In genomic region chr5:54258087-54258733, GRCm38 (mm10) we compare ENCODE assay signal across 8 mouse cellular contexts.
DNase-seq lines count a peak whose midpoint lies in the region; ATAC-seq and TF ChIP-seq lines count a peak whose summit lies in the region.

No protein-coding gene starts in this region.

- DNase-seq in forebrain, embryonic 11.5 days (ENCODE audit: low spot score) = no peak
- DNase-seq in forebrain, embryonic 10.5 days (ENCODE audit: extremely low spot score, low spot score) = no peak
- peak; percentile 53 for DNase-seq in ES-CJ7 (ENCODE audit: low read depth, low spot score)
- DNase-seq in embryonic facial prominence, embryonic 11.5 days (ENCODE audit: low spot score) = peak; percentile 71
- peak; percentile 43 for DNase-seq in left cerebral cortex, postnatal 4 days
- DNase-seq in retina, embryonic 14.5 days (ENCODE audit: low spot score) = peak; percentile 78
- no peak for DNase-seq in thymus, adult 2 months

- H3K36me3 ChIP-seq in forebrain, embryonic 11.5 days (ENCODE audit: control insufficient read depth, insufficient read depth, low read length) = no peaks in the 10 kb centered on the region
- no peaks in the 10 kb centered on the region for H3K36me3 ChIP-seq in forebrain, embryonic 10.5 days (replicated peaks)
- no peaks in the 10 kb centered on the region for H3K36me3 ChIP-seq in embryonic facial prominence, embryonic 11.5 days (replicated peaks; ENCODE audit: control insufficient read depth, insufficient read depth, low read depth, low read length)
- H3K36me3 ChIP-seq in hindbrain, embryonic 12.5 days = no peaks in the 10 kb centered on the region
- H3K36me3 ChIP-seq in thymus, adult 2 months (ENCODE audit: control insufficient read depth, insufficient read depth, low read length) = no peaks in the 10 kb centered on the region

- H3K9ac ChIP-seq in forebrain, embryonic 11.5 days (ENCODE audit: low read length) = no peak overlapping the region
- H3K9ac ChIP-seq in embryonic facial prominence, embryonic 11.5 days (replicated peaks; ENCODE audit: low read length) = no peak overlapping the region
- no peak overlapping the region for H3K9ac ChIP-seq in hindbrain, embryonic 12.5 days

- H3K27ac ChIP-seq in forebrain, embryonic 11.5 days (ENCODE audit: low read depth, low read length) = no peak overlapping the region
- H3K27ac ChIP-seq in forebrain, embryonic 10.5 days = no peak overlapping the region
- H3K27ac ChIP-seq in embryonic facial prominence, embryonic 11.5 days (replicated peaks; ENCODE audit: low read depth, low read length) = no peak overlapping the region
- no peak overlapping the region for H3K27ac ChIP-seq in hindbrain, embryonic 12.5 days
- no peak overlapping the region for H3K27ac ChIP-seq in thymus, adult 2 months (ENCODE audit: control insufficient read depth, insufficient read depth, low read length)

- no peaks in the 10 kb centered on the region for H3K27me3 ChIP-seq in forebrain, embryonic 11.5 days (ENCODE audit: control insufficient read depth, insufficient read depth, low read length)
- H3K27me3 ChIP-seq in forebrain, embryonic 10.5 days (ENCODE audit: poor library complexity, severe bottlenecking) = no peaks in the 10 kb centered on the region
- no peaks in the 10 kb centered on the region; the same call in 1 of the 2 replicates for H3K27me3 ChIP-seq in embryonic facial prominence, embryonic 11.5 days (ENCODE audit: control insufficient read depth, insufficient read depth, low read length)
- no peaks in the 10 kb centered on the region for H3K27me3 ChIP-seq in hindbrain, embryonic 12.5 days
- H3K27me3 ChIP-seq in thymus, adult 2 months (ENCODE audit: control insufficient read depth, insufficient read depth, low read length) = no peaks in the 10 kb centered on the region

- H3K4me3 ChIP-seq in forebrain, embryonic 11.5 days (ENCODE audit: low read depth, low read length) = no peak overlapping the region
- H3K4me3 ChIP-seq in forebrain, embryonic 10.5 days = no peak overlapping the region
- no peak overlapping the region for H3K4me3 ChIP-seq in embryonic facial prominence, embryonic 11.5 days (ENCODE audit: low read depth, low read length)
- no peak overlapping the region for H3K4me3 ChIP-seq in hindbrain, embryonic 12.5 days
- no peak overlapping the region for H3K4me3 ChIP-seq in thymus, adult 2 months (ENCODE audit: control insufficient read depth, insufficient read depth, low read length)

- TF ChIP-seq CTCF in thymus, adult 2 months (IDR thresholded peaks at IDR 0.05; ENCODE audit: borderline replicate concordance, control insufficient read depth, extremely low read depth, insufficient read depth, low read length, poor library complexity) = no peak

- H3K4me1 ChIP-seq in forebrain, embryonic 11.5 days (replicated peaks; ENCODE audit: control insufficient read depth, insufficient read depth, low read length) = no peaks in the 10 kb centered on the region
- H3K4me1 ChIP-seq in forebrain, embryonic 10.5 days = 0 out of 2 replicates have a peak, but pooled peaks cover 6% of the 10 kb centered on the region
- no peaks in the 10 kb centered on the region for H3K4me1 ChIP-seq in embryonic facial prominence, embryonic 11.5 days (ENCODE audit: control insufficient read depth, insufficient read depth, low read length)
- peaks cover 2% of the 10 kb centered on the region; the same call in 1 of the 2 replicates for H3K4me1 ChIP-seq in hindbrain, embryonic 12.5 days
- no peaks in the 10 kb centered on the region for H3K4me1 ChIP-seq in thymus, adult 2 months (replicated peaks; ENCODE audit: control insufficient read depth, insufficient read depth, low read length)

- TF ChIP-seq POLR2A in thymus, adult 2 months (IDR thresholded peaks at IDR 0.05; ENCODE audit: control insufficient read depth, extremely low read depth, insufficient read depth, low read length, poor library complexity) = no peak

- H3K9me3 ChIP-seq in forebrain, embryonic 11.5 days (ENCODE audit: control insufficient read depth, low read length) = no peaks in the 10 kb centered on the region
- H3K9me3 ChIP-seq in forebrain, embryonic 10.5 days = no peaks in the 10 kb centered on the region
- H3K9me3 ChIP-seq in embryonic facial prominence, embryonic 11.5 days (replicated peaks; ENCODE audit: control insufficient read depth, low read length) = no peaks in the 10 kb centered on the region
- no peaks in the 10 kb centered on the region for H3K9me3 ChIP-seq in hindbrain, embryonic 12.5 days (replicated peaks)

- WGBS in forebrain, embryonic 11.5 days = 20% methylated on average over 1 of the region's 1 CpGs
- 28% methylated on average over 1 of the region's 1 CpGs for WGBS in forebrain, embryonic 10.5 days
- 27% methylated on average over 1 of the region's 1 CpGs for WGBS in embryonic facial prominence, embryonic 11.5 days
- WGBS in hindbrain, embryonic 12.5 days = 39% methylated on average over 1 of the region's 1 CpGs
- WGBS in thymus, adult 2 months = 19% methylated on average over 1 of the region's 1 CpGs

- intact Hi-C loops in left cerebral cortex, postnatal 4 days (cut with DNase I) = no loop called here

- peak; percentile 67; the same call in 1 of the 2 replicates for ATAC-seq in forebrain, embryonic 11.5 days (replicated peaks; ENCODE audit: low FRiP score)
- ATAC-seq in embryonic facial prominence, embryonic 11.5 days (replicated peaks; ENCODE audit: insufficient number of reproducible peaks, low FRiP score, low TSS enrichment, low read depth) = 0 out of 2 replicates have a peak, but pooled peaks have one; percentile 56
- peak; percentile 62; the same call in 1 of the 2 replicates for ATAC-seq in hindbrain, embryonic 12.5 days (ENCODE audit: low FRiP score)

- H3K4me2 ChIP-seq in forebrain, embryonic 11.5 days (ENCODE audit: low read depth, low read length, severe bottlenecking) = no peak overlapping the region
- H3K4me2 ChIP-seq in embryonic facial prominence, embryonic 11.5 days (ENCODE audit: low read depth, low read length) = no peak overlapping the region
- no peak overlapping the region for H3K4me2 ChIP-seq in hindbrain, embryonic 12.5 days (replicated peaks)

Comparison
In these comparisons a context has a peak if more than half of its experiments do, and no peak if none do; other contexts are left out.
1. DNase-seq: peak in ES-CJ7 (single experiment), embryonic facial prominence, embryonic 11.5 days (single experiment), left cerebral cortex, postnatal 4 days (single experiment) and retina, embryonic 14.5 days (single experiment); none in forebrain, embryonic 11.5 days (single experiment), forebrain, embryonic 10.5 days (single experiment) and thymus, adult 2 months (single experiment).
2. Peak in every context shown above with its lines, with median percentiles within 50 percentile points of each other: ATAC-seq.